Mouse (Mus musculus) limb, embryonic 13.5 days (tissue): ENCODE results near the gene Terf2. TPM values are rescaled to one million over a fixed set of nuclear protein-coding genes. Genes with fewer than 3 reads are reported as not detected.

ENCODE experiments used
- ATAC-seq: fragments of 200-750 bp; cut with Nextera tagmentation; 2 replicates; pipeline ENCODE4 v1.8.0; 2017; ENCODE audit warnings: low read depth, moderate number of reproducible peaks, moderate TSS enrichment; ENCODE audit not compliant: low FRiP score
- H3K27ac ChIP-seq: fragments of 300-500 bp; sonication (generic); 2 replicates; pipeline ENCODE4 v1.5.1; 2015; ENCODE audit warnings: inconsistent platforms, mild to moderate bottlenecking, moderate library complexity
- H3K27me3 ChIP-seq: fragments of 300-500 bp; sonication (generic); 2 replicates; pipeline ENCODE4 v1.6.1; 2015; ENCODE audit warnings: mild to moderate bottlenecking, inconsistent platforms
- H3K36me3 ChIP-seq: fragments of 300-500 bp; sonication (generic); 2 replicates; pipeline ENCODE4 v1.6.1; 2015; ENCODE audit warnings: inconsistent platforms, mild to moderate bottlenecking, moderate library complexity
- H3K4me1 ChIP-seq: fragments of 300-500 bp; sonication (generic); 2 replicates; pipeline ENCODE4 v1.6.1; 2015; ENCODE audit warnings: inconsistent platforms
- H3K4me2 ChIP-seq: fragments of 300-500 bp; sonication (generic); replicated peaks from 2 replicates; pipeline ENCODE4 v1.6.1; 2015; ENCODE audit warnings: inconsistent platforms, mild to moderate bottlenecking, moderate library complexity
- H3K4me3 ChIP-seq: fragments of 300-500 bp; sonication (generic); 2 replicates; pipeline ENCODE4 v1.5.1; 2015; ENCODE audit warnings: moderate library complexity, mild to moderate bottlenecking, inconsistent platforms
- H3K9ac ChIP-seq: fragments of 300-500 bp; sonication (generic); 2 replicates; pipeline ENCODE4 v1.6.1; 2015; ENCODE audit warnings: mild to moderate bottlenecking, inconsistent platforms
- H3K9me3 ChIP-seq: fragments of 300-500 bp; sonication (generic); 2 replicates; pipeline ENCODE4 v1.6.1; 2016; ENCODE audit warnings: inconsistent platforms
- WGBS: fragments of 180-500 bp; shearing (Covaris S2); methylation state at CpG from one replicate; pipeline ENCODE4 v1.1.7; 2015; 5-methylcytosine and 5-hydroxymethylcytosine counted together
- polyA plus RNA-seq: library from polyadenylated mRNA; unstranded; fragments of >200 nt; fragmentation: Nextera tagmentation; extraction: Ambion mirVana; gene quantifications from 2 replicates; pipeline ENCODE4 v1.2.1, GENCODE M21; 2015

Terf2 gene
- polyA plus RNA-seq, 1 experiment from 2014 or later: 23.5 TPM

- H3K9me3 ChIP-seq: no peaks in the 10 kb centered on the region
- no peak overlapping the region for H3K4me2 ChIP-seq
- H3K9ac ChIP-seq: no peak overlapping the region
- WGBS: 87% methylated on average over 7 of the region's 7 CpGs
- peaks cover 98% of the 10 kb centered on the region for H3K36me3 ChIP-seq
- H3K4me1 ChIP-seq: no peaks in the 10 kb centered on the region
- no peak overlapping the region for H3K4me3 ChIP-seq
- H3K27ac ChIP-seq: no peak overlapping the region
- no peaks in the 10 kb centered on the region for H3K27me3 ChIP-seq
- ATAC-seq: no peak
Observed at GRCm38 (mm10) chr8:107076239-107076888, 20.0 kb downstream of the Terf2 start.

- Histone ChIP-seq H3K9ac (no peak overlapping the region), H3K4me1 (no peaks in the 10 kb centered on the region), H3K27me3 (no peaks in the 10 kb centered on the region), H3K4me2 (no peak overlapping the region), H3K4me3 (no peak overlapping the region), H3K27ac (no peak overlapping the region), H3K9me3 (no peaks in the 10 kb centered on the region), H3K36me3 (peaks cover 97% of the 10 kb centered on the region)
- 75% methylated on average over 1 of the region's 1 CpGs for WGBS
- no peak for ATAC-seq
Observed at GRCm38 (mm10) chr8:107074128-107074527, 22.2 kb downstream of the Terf2 start.

GRCm38 (mm10) chr8:107073706-107074105 lies 22.6 kb downstream of the Terf2 start:
- Histone ChIP-seq H3K27ac (no peak overlapping the region), H3K4me2 (no peak overlapping the region), H3K27me3 (no peaks in the 10 kb centered on the region), H3K9ac (no peak overlapping the region), H3K36me3 (peaks cover 97% of the 10 kb centered on the region), H3K4me3 (no peak overlapping the region), H3K4me1 (no peaks in the 10 kb centered on the region), H3K9me3 (no peaks in the 10 kb centered on the region)
- WGBS: 77% methylated on average over 4 of the region's 4 CpGs
- ATAC-seq: no peak

GRCm38 (mm10) chr8:107065511-107066496 lies 30.5 kb downstream of the Terf2 start, which contains the start of gene Tmed6:
Gene Tmed6, minus strand, starts transcription at chr8:107065644.
- no peak within 1 kb of the TSS for H3K9ac ChIP-seq
- no peaks in the 10 kb centered on the region for H3K27me3 ChIP-seq
- no peaks in the 10 kb centered on the region for H3K4me1 ChIP-seq
- no peak within 1 kb of the TSS for H3K4me3 ChIP-seq
- H3K27ac ChIP-seq: no peak within 1 kb of the TSS
- H3K4me2 ChIP-seq: no peak within 1 kb of the TSS
- peaks cover 21% of the 10 kb centered on the region for H3K36me3 ChIP-seq
- no peak for ATAC-seq
- whole genome bisulfite sequencing: 51% methylated on average over 17 of the region's 17 CpGs
- H3K9me3 ChIP-seq: no peaks in the 10 kb centered on the region

- H3K9me3 ChIP-seq: no peaks in the 10 kb centered on the region
- peaks cover 5% of the 10 kb centered on the region for H3K4me1 ChIP-seq
- no peak overlapping the region for H3K27ac ChIP-seq
- H3K4me3 ChIP-seq: no peak overlapping the region
- no peaks in the 10 kb centered on the region for H3K27me3 ChIP-seq
- peaks cover 22% of the 10 kb centered on the region for H3K36me3 ChIP-seq
- WGBS: 84% methylated on average over 1 of the region's 1 CpGs
- no peak overlapping the region for H3K4me2 ChIP-seq
- H3K9ac ChIP-seq: no peak overlapping the region
- ATAC-seq: no peak
Observed at GRCm38 (mm10) chr8:107062613-107063012, 33.7 kb downstream of the Terf2 start.

- no peaks in the 10 kb centered on the region for H3K27me3 ChIP-seq
- peak; percentile 67 for ATAC-seq
- peak overlapping the region; percentile 100 for H3K4me3 ChIP-seq
- peaks cover 53% of the 10 kb centered on the region for H3K36me3 ChIP-seq
- peak overlapping the region; percentile 94 for H3K9ac ChIP-seq
- no peaks in the 10 kb centered on the region for H3K9me3 ChIP-seq
- 1% methylated on average over 33 of the region's 33 CpGs for WGBS
- H3K27ac ChIP-seq: peak overlapping the region; percentile 33; the same call in 1 of the 2 replicates
- H3K4me2 ChIP-seq: peak overlapping the region; percentile 97
- peaks cover 16% of the 10 kb centered on the region for H3K4me1 ChIP-seq
Observed at GRCm38 (mm10) chr8:107056973-107057369, 39.4 kb downstream of the Terf2 start.

GRCm38 (mm10) chr8:107056076-107056972 lies 40.0 kb downstream of the Terf2 start, which contains the start of the genes Cog8 and Nip7:
Gene Cog8, minus strand, starts transcription at chr8:107056689.
Gene Nip7, plus strand, starts transcription at chr8:107056877.
- peaks cover 16% of the 10 kb centered on the region for H3K4me1 ChIP-seq
- H3K4me3 ChIP-seq: peak within 1 kb of the TSS; percentile 100
- peak within 1 kb of the TSS; percentile 94 for H3K9ac ChIP-seq
- no peaks in the 10 kb centered on the region for H3K27me3 ChIP-seq
- H3K4me2 ChIP-seq: peak within 1 kb of the TSS; percentile 97
- H3K36me3 ChIP-seq: peaks cover 59% of the 10 kb centered on the region
- H3K27ac ChIP-seq: peak within 1 kb of the TSS; percentile 33; the same call in 1 of the 2 replicates
- ATAC-seq: peak; percentile 95
- WGBS: under 1% methylated on average over 88 of the region's 88 CpGs
- H3K9me3 ChIP-seq: no peaks in the 10 kb centered on the region

- Histone ChIP-seq H3K4me2 (no peak overlapping the region), H3K36me3 (peaks cover 62% of the 10 kb centered on the region), H3K27ac (no peak overlapping the region), H3K9me3 (no peaks in the 10 kb centered on the region), H3K4me3 (no peak overlapping the region), H3K9ac (no peak overlapping the region), H3K27me3 (no peaks in the 10 kb centered on the region), H3K4me1 (peaks cover 26% of the 10 kb centered on the region)
- no peak for ATAC-seq
- WGBS: 96% methylated on average over 8 of the region's 8 CpGs
Observed at GRCm38 (mm10) chr8:107052046-107052445, 44.3 kb downstream of the Terf2 start.

- Histone ChIP-seq H3K9me3 (no peaks in the 10 kb centered on the region), H3K27ac (no peak overlapping the region), H3K4me1 (peaks cover 23% of the 10 kb centered on the region), H3K36me3 (peaks cover 82% of the 10 kb centered on the region), H3K4me2 (peak overlapping the region; percentile 79), H3K4me3 (peak overlapping the region; percentile 82), H3K9ac (peak overlapping the region; percentile 90; the same call in 1 of the 2 replicates), H3K27me3 (no peaks in the 10 kb centered on the region)
- ATAC-seq: no peak
- 90% methylated on average over 4 of the region's 4 CpGs for WGBS
Observed at GRCm38 (mm10) chr8:107049480-107049879, 46.9 kb downstream of the Terf2 start.

GRCm38 (mm10) chr8:107048061-107048941 lies 48.0 kb downstream of the Terf2 start, which contains the start of gene Pdf:
Gene Pdf, minus strand, starts transcription at chr8:107048614.
- peak within 1 kb of the TSS; percentile 92 for H3K27ac ChIP-seq
- no peaks in the 10 kb centered on the region for H3K27me3 ChIP-seq
- peak; percentile 85 for ATAC-seq
- peak within 1 kb of the TSS; percentile 79 for H3K4me2 ChIP-seq
- peaks cover 23% of the 10 kb centered on the region for H3K4me1 ChIP-seq
- WGBS: under 1% methylated on average over 87 of the region's 87 CpGs
- peak within 1 kb of the TSS; percentile 82 for H3K4me3 ChIP-seq
- H3K9me3 ChIP-seq: no peaks in the 10 kb centered on the region
- H3K36me3 ChIP-seq: peaks cover 82% of the 10 kb centered on the region
- H3K9ac ChIP-seq: peak within 1 kb of the TSS; percentile 90
